Mouse (Mus musculus): ENCODE measurements around the gene Galnt6.

DNA sequence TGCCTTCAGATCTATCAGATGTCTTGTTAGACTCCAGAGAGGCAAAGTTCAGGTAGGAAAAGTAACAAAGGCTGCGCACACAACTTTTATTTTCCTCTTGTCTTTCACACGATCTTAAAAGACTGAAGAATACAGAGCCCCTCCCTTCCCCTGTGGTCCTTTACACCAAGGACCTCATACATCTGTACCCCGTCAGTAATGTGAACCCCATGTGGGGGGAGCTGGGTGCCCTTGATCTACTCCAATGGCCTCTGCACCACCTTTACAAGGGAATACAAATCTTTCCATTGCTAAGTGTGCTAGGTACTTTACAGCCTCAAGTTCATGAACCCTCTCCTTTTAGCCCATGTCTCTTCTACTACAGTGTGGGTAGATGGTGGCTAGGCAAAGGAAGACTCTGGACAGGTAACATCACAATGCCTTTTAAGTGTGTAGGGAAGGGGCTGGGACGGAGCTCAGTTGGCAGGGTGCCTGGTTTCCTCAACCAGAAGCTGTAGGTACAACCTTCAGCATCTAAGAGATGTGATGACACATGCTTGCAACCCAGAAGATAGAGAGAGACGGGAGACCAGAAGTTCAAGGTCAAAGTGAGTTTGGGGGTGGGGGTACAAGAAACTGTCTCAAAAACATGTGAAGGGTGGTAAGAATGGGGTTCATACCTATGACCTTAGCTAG, 61.2 kb downstream of the Galnt6 start:
- TF ChIP-seq CTCF (IDR thresholded peaks at IDR 0.05; ENCODE audit: low read depth, low read length), result no peak
- TF ChIP-seq POLR2A (IDR thresholded peaks at IDR 0.05; ENCODE audit: extremely low read depth, insufficient read depth, low read length), result no peak
